Mouse (Mus musculus): ENCODE measurements at regions not wholly inside any gene's neighbourhood (a gene's known extent, or its start where the extent isn't known, plus 50 kb on each side); places are given as distances from the start of the nearest gene placed in this dataset.
A peak's percentile ranks its signal among the peaks of the same experiment; 100 is the strongest.

- peak in 1 of 2 experiments; percentile 15 for DNase-seq (ENCODE audit: low spot score in 2 of 2)
Observed at GRCm38 (mm10) chr9:22937686-22938391, 285.0 kb upstream of the Bmper start.

- no peak for DNase-seq (ENCODE audit: low spot score in 2 of 2)
Observed at GRCm38 (mm10) chr9:22944992-22945391, 277.9 kb upstream of the Bmper start.

- no peak for DNase-seq (ENCODE audit: low spot score in 2 of 2)
Observed at GRCm38 (mm10) chr9:22945426-22945955, 277.4 kb upstream of the Bmper start.

GRCm38 (mm10) chr9:22952571-22953442, 270.1 kb upstream of the Bmper start:
- DNase-seq (ENCODE audit: low spot score in 2 of 2), result no peak

- no peak for DNase-seq (ENCODE audit: low spot score in 2 of 2)
Observed at GRCm38 (mm10) chr9:22962269-22962815, 260.5 kb upstream of the Bmper start.

GRCm38 (mm10) chr9:22971312-22971711, 251.6 kb upstream of the Bmper start:
- no peak for DNase-seq (ENCODE audit: low spot score in 2 of 2)

GRCm38 (mm10) chr9:22976748-22977147, 246.1 kb upstream of the Bmper start:
- DNase-seq (ENCODE audit: low spot score in 2 of 2), result no peak

GRCm38 (mm10) chr9:22979627-22980026, 243.2 kb upstream of the Bmper start:
- DNase-seq (ENCODE audit: low spot score in 2 of 2), result no peak

GRCm38 (mm10) chr9:22989508-22989907, 233.4 kb upstream of the Bmper start:
- no peak for DNase-seq (ENCODE audit: low spot score in 2 of 2)

- DNase-seq (ENCODE audit: low spot score in 2 of 2), result no peak
Observed at GRCm38 (mm10) chr9:22993531-22993930, 229.3 kb upstream of the Bmper start.

- no peak for DNase-seq (ENCODE audit: low spot score in 2 of 2)
Observed at GRCm38 (mm10) chr9:22995564-22995963, 227.3 kb upstream of the Bmper start.

GRCm38 (mm10) chr9:22998306-22998705, 224.6 kb upstream of the Bmper start:
- no peak for DNase-seq (ENCODE audit: low spot score in 2 of 2)

- DNase-seq (ENCODE audit: low spot score in 2 of 2), result no peak
Observed at GRCm38 (mm10) chr9:22999181-22999580, 223.7 kb upstream of the Bmper start.

- no peak for DNase-seq (ENCODE audit: low spot score in 2 of 2)
Observed at GRCm38 (mm10) chr9:23000200-23000599, 222.7 kb upstream of the Bmper start.

GRCm38 (mm10) chr9:23003195-23004061, 219.4 kb upstream of the Bmper start:
- no peak for DNase-seq (ENCODE audit: low spot score in 2 of 2)

GRCm38 (mm10) chr9:23005005-23005404, 217.9 kb upstream of the Bmper start:
- DNase-seq (ENCODE audit: low spot score in 2 of 2), result no peak

GRCm38 (mm10) chr9:23009462-23010183, 213.3 kb upstream of the Bmper start:
- DNase-seq (ENCODE audit: low spot score in 2 of 2), result no peak

- no peak for DNase-seq (ENCODE audit: low spot score in 2 of 2)
Observed at GRCm38 (mm10) chr9:23011316-23011959, 211.4 kb upstream of the Bmper start.

- DNase-seq (ENCODE audit: low spot score in 2 of 2), result no peak
Observed at GRCm38 (mm10) chr9:23012130-23012529, 210.7 kb upstream of the Bmper start.

GRCm38 (mm10) chr9:23016733-23017132, 206.1 kb upstream of the Bmper start:
- no peak for DNase-seq (ENCODE audit: low spot score in 2 of 2)
